Mouse (Mus musculus) lung, adult 2 months (tissue): ENCODE data around the gene Tdrd9.

Source experiments
- CTCF ChIP-seq: fragments of 200-500 bp; IDR thresholded peaks from 2 replicates; pipeline ENCODE4 v1.5.1; 2011; ENCODE audit warnings: mild to moderate bottlenecking, low read length, control low read depth; ENCODE audit not compliant: insufficient read depth
- POLR2A ChIP-seq: fragments of 200-500 bp; IDR thresholded peaks from 2 replicates; pipeline ENCODE4 v1.6.1; 2011; ENCODE audit warnings: low read depth, mild to moderate bottlenecking, control low read depth, low read length, borderline replicate concordance; ENCODE audit errors: extremely low read depth

- TF ChIP-seq CTCF = no peak
- no peak for TF ChIP-seq POLR2A
Observed at GRCm38 (mm10) chr12:111981831-111982230, 10.5 kb downstream of the Tdrd9 start.
